Mouse (Mus musculus): ENCODE measurements around the gene Nipa1. TPM values are rescaled to one million over a fixed set of nuclear protein-coding genes. Genes with fewer than 3 reads are reported as not detected.

The Nipa1 gene
- total RNA-seq, 2 experiments from 2014 or later, result 63.5 to 65.9 TPM

GRCm38 (mm10) chr7:56013261-56014001, 6.3 kb downstream of the Nipa1 start:
- intact Hi-C loops (cut with DNase I), result no loop called here

GRCm38 (mm10) chr7:56011018-56011333, 8.8 kb downstream of the Nipa1 start:
- intact Hi-C loops (cut with DNase I), result no loop called here
- no peak for DNase-seq (ENCODE audit: low spot score in 2 of 2)

More at GRCm38 (mm10) chr7:56013261-56014001, 6.3 kb downstream of the Nipa1 start:
- DNase-seq (ENCODE audit: low spot score in 2 of 2), result no peak

GRCm38 (mm10) chr7:56010318-56011017, 9.3 kb downstream of the Nipa1 start:
- DNase-seq (ENCODE audit: low spot score in 2 of 2), result no peak
- intact Hi-C loops (cut with DNase I), result no loop called here

- intact Hi-C loops (cut with DNase I), result no loop called here
- no peak for DNase-seq (ENCODE audit: low spot score in 2 of 2)
Measured at GRCm38 (mm10) chr7:55998997-55999396, 20.8 kb downstream of the Nipa1 start.

- intact Hi-C loops (cut with DNase I), result no loop called here
- peak; percentile 40 to 69 for DNase-seq (ENCODE audit: low spot score in 2 of 2)
Measured at GRCm38 (mm10) chr7:55995013-55995412, 24.7 kb downstream of the Nipa1 start.

GRCm38 (mm10) chr7:55991858-55992257, 27.9 kb downstream of the Nipa1 start:
- intact Hi-C loops (cut with DNase I), result no loop called here
- DNase-seq (ENCODE audit: low spot score in 2 of 2), result peak in 1 of 2 experiments; percentile 56

- intact Hi-C loops (cut with DNase I), result no loop called here
- no peak for DNase-seq (ENCODE audit: low spot score in 2 of 2)
Measured at GRCm38 (mm10) chr7:55991129-55991528, 28.6 kb downstream of the Nipa1 start.

- intact Hi-C loops (cut with DNase I), result loop anchor here (1.0 kb wide), 1 partner anchor 56 kb away; no protein-coding TSS in a partner anchor
Measured at GRCm38 (mm10) chr7:55986526-55987214, 33.1 kb downstream of the Nipa1 start.

GRCm38 (mm10) chr7:55984754-55985153, 35.0 kb downstream of the Nipa1 start:
- intact Hi-C loops (cut with DNase I), result no loop called here
- DNase-seq (ENCODE audit: low spot score in 2 of 2), result no peak

More at GRCm38 (mm10) chr7:55986526-55987214, 33.1 kb downstream of the Nipa1 start:
- peak; percentile 69 to 83 for DNase-seq (ENCODE audit: low spot score in 2 of 2)

- DNase-seq (ENCODE audit: low spot score in 2 of 2), result no peak
- intact Hi-C loops (cut with DNase I), result no loop called here
Measured at GRCm38 (mm10) chr7:55983107-55983506, 36.6 kb downstream of the Nipa1 start.

- intact Hi-C loops (cut with DNase I), result no loop called here
- no peak for DNase-seq (ENCODE audit: low spot score in 2 of 2)
Measured at GRCm38 (mm10) chr7:55982010-55982700, 37.6 kb downstream of the Nipa1 start.

- DNase-seq (ENCODE audit: low spot score in 2 of 2), result no peak
- intact Hi-C loops (cut with DNase I), result no loop called here
Measured at GRCm38 (mm10) chr7:55981511-55981910, 38.2 kb downstream of the Nipa1 start.

GRCm38 (mm10) chr7:55974429-55974828, 45.3 kb downstream of the Nipa1 start:
- no peak for DNase-seq (ENCODE audit: low spot score in 2 of 2)
- intact Hi-C loops (cut with DNase I), result no loop called here

GRCm38 (mm10) chr7:55969415-55969814, 50.3 kb downstream of the Nipa1 start:
- intact Hi-C loops (cut with DNase I), result no loop called here

GRCm38 (mm10) chr7:55968258-55968901, 51.4 kb downstream of the Nipa1 start:
- DNase-seq (ENCODE audit: low spot score in 2 of 2), result peak in 1 of 2 experiments; percentile 53
- intact Hi-C loops (cut with DNase I), result no loop called here

More at GRCm38 (mm10) chr7:55969415-55969814, 50.3 kb downstream of the Nipa1 start:
- peak in 1 of 2 experiments; percentile 27 for DNase-seq (ENCODE audit: low spot score in 2 of 2)

- intact Hi-C loops (cut with DNase I), result no loop called here
- no peak for DNase-seq (ENCODE audit: low spot score in 2 of 2)
Measured at GRCm38 (mm10) chr7:55966866-55967460, 52.8 kb downstream of the Nipa1 start.

GRCm38 (mm10) chr7:55962004-55962908, 57.5 kb downstream of the Nipa1 start, which contains the start of gene Nipa2:
TSS of gene Nipa2 (minus strand) at chr7:55962476.
- intact Hi-C loops (cut with DNase I), result no loop called here

GRCm38 (mm10) chr7:55960506-55960905, 59.2 kb downstream of the Nipa1 start:
- intact Hi-C loops (cut with DNase I), result loop anchor here (2.0 kb wide), 1 partner anchor 18 kb away; no protein-coding TSS in a partner anchor
- DNase-seq (ENCODE audit: low spot score in 2 of 2), result no peak

More at GRCm38 (mm10) chr7:55962004-55962908, 57.5 kb downstream of the Nipa1 start, which contains the start of gene Nipa2:
- peak; percentile 95 to 96 for DNase-seq (ENCODE audit: low spot score in 2 of 2)

Measured in left cerebral cortex, postnatal 25 days (tissue).